Mouse (Mus musculus): ENCODE data around the gene Bmpr2.

DNA sequence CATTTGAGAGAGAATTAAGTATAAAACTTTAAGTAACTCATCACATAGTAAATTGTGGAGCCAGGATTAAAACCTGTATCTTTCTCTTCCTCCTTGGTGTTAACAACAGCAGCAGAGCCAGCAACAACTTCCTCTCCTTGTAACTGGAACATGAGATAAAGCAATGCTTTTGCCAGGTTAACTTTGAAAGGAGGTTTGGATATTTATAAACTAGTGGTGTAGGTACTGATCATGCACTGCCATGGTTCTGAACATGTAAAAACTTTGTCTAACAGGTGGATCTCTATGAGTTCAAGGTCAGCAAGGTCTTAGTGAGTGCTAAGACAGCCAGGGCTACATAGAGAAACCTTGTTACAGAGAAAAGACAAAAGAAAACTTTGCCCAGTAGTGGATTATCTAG, 3.4 kb downstream of the Bmpr2 start:
- no peak for TF ChIP-seq CTCF (IDR thresholded peaks at IDR 0.05; ENCODE audit: insufficient read depth, low read depth, low read length)
- TF ChIP-seq POLR2A (IDR thresholded peaks at IDR 0.05; ENCODE audit: insufficient read depth, low read depth, low read length): no peak
